Mouse (Mus musculus) T-helper 1 cell (primary cell): ENCODE data around the gene Myl12a.

Experiments
- in situ Hi-C: fragments of 300-600 bp; cut with MboI, MseI; formaldehyde crosslinking; loops from one replicate; pipeline ENCODE4 v1.15.1; 2025; ENCODE audit warnings: high pct_unique_total_duplicates

Gene Myl12a

DNA sequence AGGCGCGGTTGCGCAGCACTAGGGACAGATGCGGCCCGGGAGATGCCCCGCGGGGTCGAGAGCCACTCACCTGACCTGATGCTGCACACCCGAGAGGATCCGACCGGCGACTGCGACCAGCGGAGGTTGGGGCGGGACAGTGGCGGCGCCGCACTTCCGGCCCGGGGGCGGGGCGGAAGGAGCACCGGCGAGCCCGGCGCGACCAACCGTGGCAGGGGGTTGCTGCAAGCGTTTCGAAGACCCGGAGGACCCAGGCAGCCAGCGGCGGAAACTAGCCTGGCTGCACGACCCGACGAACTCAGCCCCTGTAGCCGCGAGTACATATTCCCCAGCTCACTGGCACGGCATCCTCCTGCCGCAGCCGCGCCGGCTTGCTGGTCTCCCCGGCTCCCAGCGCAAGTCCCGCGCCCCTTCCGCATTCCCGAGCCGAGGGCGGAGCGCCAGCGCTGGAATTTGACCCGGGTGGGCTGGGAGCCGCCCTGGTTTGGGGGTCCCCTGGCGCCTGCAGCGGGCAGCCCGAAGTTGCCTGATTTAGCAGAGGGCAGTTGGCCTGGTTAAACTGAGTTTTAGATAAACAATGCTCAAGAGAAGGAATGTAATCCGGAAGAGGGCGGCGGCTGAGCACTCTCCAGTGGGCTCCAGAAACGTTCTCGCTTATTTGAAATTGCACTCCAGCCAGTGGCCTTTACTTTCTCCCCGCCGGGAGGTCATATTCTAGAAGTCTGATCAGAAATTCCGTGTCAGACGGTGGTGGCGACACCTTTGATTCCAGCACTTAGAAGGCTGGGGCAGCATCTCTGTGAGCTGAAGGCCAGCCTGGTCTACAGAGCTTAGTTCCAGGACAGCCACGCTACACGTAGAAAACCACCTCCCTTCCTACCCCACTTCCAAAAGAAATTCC, 12.0 kb downstream of the Myl12a start:
- in situ Hi-C loops, result loop anchor here (10.0 to 25.0 kb wide), 2 partner anchors 494 to 1847 kb away; partner anchors contain the start of gene Ypel5

DNA sequence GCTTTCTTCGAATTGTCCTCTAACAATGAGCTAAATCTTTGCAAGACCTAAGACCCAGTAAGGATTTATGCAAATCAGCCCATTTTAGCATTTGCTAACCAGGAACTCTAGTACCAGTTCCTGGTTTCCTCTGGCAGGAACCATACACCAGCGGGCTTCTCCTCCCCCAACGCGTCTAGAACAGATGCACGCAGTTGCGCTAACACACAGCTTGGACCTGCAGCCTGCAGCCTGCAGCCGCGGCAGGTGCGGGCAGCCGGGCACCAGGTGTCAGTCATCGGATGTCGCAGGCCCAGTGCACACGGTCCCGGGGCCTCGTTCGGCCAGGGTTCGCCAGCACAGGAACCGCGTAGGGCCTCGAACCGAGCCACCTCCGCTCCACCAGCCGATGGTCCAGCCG, 12.7 kb downstream of the Myl12a start:
- in situ Hi-C loops, result loop anchor here (5.0 to 25.0 kb wide), 4 partner anchors 138 to 1847 kb away; partner anchors contain the start of genes Tgif1 and Ypel5

DNA sequence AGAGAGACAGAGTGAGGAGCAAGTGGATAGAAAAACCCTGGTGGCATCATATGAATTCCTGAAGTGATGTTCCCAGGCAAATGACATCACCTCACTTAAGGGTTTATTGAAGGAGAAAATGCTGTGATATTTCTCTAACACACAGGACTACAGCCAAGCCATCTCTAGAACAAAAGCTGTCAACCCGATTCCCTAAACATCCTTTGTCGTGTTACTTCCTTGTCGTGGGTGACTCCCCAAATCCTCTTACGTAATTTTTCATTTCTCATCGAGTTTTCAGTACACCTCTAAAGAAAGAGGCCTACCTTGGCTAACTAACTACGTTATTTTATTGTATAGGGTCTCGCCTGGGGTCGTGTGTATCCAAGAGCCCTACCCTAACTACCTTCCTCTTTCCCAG, 13.2 kb downstream of the Myl12a start:
- in situ Hi-C loops, result loop anchor here (5.0 to 25.0 kb wide), 3 partner anchors 137 to 1848 kb away; partner anchors contain the start of genes Tgif1 and Ypel5

DNA sequence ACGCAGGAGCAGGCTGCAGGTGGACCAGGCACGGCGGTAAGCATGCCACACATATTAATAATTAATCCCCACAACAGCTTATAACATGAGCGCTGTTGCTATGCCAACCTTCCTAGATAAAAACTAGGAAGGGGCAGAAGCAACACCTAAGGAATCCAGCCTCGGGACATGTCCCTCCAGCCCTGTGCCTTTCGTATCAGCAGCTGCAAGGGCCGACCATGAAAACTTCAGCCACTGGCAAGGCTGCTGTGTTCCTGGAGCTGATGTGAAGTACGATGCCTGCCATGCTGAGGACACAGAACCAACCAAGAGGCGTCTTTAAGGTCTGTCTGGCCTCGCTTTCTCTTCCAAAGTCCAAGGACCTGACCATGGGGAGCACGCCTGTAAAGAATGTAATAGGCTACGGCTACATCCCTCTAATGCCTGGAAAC, 14.3 kb downstream of the Myl12a start:
- in situ Hi-C loops, result loop anchor here (5.0 to 25.0 kb wide), 3 partner anchors 136 to 1849 kb away; partner anchors contain the start of genes Tgif1 and Ypel5

DNA sequence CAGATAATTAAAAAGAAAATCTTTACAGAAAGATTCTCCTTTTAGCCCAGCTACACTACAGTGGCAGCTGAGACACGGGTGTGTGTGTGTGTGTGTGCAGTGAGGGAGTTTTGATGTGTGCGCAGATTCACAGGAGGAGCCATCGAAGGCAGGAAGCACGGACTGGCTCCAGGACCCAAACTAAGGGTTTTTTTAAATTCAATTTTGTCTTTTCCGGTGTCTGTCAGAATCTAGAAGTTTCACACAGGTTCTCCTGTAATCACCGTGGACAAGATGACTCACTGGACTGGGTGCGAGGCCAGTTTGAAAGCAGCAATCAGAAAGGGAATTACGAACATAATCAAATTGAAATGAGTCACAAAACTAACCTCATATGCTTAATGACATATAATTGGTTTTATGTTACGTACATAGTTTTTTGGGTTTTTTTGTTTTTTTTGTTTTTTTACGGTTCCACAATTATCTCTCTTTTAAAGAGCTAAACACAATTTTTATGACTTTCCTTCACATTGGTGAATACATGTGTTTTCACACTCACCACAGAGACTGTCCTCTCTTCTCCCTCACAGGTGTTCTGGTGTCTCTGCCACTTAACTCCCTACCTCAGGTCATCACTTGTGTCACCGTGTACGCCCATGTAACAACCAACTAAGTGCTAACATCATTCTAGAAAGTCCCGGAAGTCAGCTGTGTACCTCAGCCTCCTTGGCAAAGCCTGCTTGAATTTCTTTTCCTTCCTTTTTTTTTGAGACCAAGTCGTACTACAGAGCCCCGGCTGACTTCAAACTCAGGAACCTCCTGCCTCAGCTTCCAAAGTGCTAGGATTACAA, 15.6 kb downstream of the Myl12a start:
- in situ Hi-C loops, result loop anchor here (5.0 to 25.0 kb wide), 3 partner anchors 135 to 1850 kb away; partner anchors contain the start of genes Tgif1 and Ypel5

DNA sequence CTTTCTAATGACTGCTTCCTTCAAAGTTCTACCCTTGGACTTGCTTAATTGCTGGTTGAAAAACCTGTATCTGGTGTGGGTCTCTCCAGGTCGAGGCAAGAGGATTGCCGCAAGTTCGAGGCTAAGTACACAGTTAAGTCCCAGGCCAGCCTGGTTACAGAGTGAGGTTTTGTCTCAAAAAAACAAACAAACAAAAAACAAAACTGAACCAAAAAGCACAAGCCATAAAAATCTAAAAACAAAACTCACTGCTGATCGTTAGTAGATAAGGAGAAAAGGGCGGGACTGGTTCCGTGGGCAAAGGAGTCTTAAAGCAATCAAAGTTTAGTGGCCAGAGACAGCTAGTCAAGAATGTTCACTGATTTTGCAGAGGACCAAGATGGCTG, 16.3 kb downstream of the Myl12a start:
- in situ Hi-C loops, result loop anchor here (5.0 to 25.0 kb wide), 3 partner anchors 134 to 1851 kb away; partner anchors contain the start of genes Tgif1 and Ypel5

DNA sequence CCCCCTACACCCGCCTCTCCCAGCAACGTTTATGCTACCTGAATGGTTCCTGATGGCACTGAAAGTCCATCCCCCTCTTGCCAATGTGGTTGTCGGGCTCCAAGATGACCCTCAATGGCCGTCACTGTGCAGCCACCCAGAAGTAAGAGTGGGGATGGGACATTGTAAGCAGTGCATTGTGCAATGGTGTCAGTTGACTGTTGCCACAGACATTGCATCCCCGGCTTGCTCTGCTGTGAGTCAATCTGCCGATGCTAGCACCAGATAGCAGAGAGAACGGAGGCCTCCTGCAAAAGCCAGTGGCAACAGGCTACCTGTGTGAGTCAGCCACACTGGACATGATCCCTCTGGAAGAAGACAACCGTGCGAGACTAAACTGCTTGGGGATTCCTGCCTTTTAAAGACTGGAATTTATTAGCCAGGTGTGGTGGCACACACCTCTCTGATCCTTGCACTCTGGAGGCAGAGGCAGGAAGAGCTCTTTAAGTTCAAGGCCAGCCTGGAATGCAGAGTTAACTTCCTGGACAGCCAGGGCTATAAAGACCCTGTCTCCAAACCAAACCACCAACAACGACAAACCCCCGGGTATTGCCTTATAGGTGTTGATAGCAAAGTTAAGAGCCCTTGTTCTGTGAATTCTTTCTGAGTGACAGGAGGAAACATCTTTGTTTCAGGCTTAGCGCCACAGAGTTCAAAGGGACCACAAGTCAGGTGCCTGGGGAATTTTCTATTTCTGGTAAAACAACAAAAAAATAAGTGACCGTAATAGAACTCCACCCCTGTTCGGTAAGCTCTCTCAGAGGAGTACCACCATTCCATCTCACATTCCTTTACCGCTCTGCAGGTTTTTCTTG, 16.9 kb downstream of the Myl12a start:
- in situ Hi-C loops, result loop anchor here (5.0 to 25.0 kb wide), 3 partner anchors 133 to 1852 kb away; partner anchors contain the start of genes Tgif1 and Ypel5

DNA sequence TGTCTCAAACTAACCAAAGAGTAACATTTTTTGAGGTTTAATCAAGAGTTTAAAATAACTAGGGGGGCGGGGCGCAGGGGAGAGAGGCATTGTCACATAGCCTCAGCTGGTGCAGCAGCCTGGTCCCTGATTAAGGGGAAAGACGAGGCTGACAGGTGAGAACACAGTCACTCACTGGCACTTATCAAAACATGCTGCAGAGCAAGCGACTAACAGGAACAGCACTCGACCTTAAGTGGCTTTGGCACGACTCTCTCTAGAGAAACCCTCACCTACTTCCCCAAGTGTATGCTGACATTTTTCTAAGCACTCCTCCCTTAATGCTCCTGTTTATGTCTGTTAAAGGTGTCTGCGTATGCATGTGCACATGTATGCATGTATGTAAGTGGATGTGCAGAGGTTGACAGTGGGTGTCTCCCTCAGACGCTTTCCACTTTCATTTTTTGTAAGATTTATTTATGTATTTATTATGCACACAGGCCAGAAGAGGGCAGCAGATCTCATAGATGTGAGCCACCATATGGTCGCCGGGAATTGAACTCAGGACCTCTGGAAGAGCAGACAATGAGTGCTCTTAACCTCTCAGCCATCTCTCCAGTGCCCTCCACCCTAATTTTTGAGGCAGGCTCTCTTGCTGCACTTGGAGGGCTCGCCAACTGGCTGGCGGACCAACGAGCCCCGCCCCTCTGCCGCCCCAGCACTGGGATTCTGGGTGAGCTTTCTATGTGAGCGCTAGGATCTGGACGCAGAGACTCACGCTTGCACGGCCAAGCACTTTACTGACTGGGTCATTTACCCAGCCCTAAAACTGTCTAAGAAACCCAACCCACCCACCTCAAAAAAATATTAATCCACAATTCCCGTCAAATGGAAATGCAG, 23.1 kb downstream of the Myl12a start:
- in situ Hi-C loops, result loop anchor here (5.0 to 25.0 kb wide), 3 partner anchors 215 to 1858 kb away; partner anchors contain the start of gene Ypel5

DNA sequence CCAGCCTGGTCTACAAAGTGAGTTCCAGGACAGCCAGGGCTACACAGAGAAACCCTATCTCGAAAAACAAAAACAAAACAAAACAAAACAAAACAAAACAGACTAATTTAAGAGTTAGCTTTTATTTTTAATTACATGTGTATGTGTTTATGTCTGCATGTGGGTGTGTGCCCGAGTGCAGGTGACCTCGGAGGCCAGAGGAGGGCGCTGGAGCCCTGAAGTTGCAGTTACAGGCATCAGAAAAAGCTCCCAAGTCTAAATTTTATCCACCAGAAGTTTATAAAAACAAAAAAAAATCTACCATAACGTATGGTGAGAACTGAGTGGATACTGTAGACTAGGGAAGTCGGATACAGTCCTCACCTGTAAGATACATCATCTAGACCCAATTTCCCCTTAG, 24.9 kb downstream of the Myl12a start:
- in situ Hi-C loops, result loop anchor here (25.0 kb wide), 1 partner anchor 1860 kb away; the partner anchor contains the start of gene Ypel5

DNA sequence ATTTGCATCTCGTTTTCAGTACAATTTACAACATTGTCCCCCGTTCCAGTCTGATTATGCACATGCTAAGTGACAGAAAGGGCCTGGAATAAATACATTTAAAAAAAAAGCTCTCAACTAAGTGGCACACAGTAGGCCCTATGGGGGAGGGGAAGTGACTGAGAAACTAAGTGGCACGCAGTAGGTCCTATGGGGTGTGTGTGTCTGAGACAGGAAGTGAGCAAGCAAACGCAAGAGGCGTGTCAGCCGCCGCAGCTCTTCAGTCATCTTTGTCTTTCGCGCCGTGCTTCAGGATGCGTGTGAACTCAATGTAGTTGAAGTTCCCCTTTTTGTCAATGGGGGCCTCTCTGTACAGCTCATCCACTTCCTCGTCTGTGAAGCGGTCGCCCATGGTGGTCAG, 28.6 kb downstream of the Myl12a start:
- in situ Hi-C loops, result loop anchor here (25.0 kb wide), 1 partner anchor 1587 kb away; the partner anchor contains the start of gene Zbtb14

DNA sequence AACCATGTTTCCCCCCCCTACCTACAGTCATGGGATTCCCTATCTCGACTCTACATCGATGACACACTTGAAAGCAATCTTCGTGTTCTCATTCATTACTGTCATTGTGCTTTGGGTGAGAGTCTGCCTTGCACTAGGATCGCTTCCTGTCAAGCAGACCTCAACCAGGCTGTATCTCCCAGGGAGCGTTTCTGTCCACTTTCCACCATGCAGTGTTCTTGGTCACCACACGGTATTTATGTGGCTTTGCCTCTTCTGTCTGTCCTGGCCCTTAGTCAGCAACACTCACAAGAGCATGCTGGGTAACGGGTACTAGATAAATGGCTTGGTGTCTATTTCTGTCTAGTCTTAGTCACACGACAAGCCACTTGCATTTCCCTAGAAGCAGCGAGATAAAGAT, 29.3 kb downstream of the Myl12a start:
- in situ Hi-C loops, result loop anchor here (25.0 kb wide), 1 partner anchor 1586 kb away; the partner anchor contains the start of gene Zbtb14

DNA sequence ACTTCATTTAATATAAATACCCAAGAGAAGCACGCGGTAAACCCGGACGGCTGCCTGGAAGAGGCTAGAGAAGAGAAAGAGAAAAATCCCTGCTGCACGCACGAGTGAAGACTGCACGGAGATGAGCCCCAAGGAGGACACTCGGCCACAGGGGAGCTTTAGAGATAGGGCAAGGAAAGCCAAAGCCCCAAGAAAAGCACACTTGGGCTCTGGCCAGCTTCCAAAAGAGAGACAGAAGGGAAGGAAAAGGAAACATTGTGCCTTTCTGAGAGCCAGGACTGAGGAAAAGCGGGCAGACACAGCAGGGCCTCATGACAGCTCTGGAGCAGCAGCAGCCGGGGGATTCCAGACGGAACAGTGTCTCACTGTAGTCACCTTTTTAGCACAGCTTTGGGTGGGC, 31.5 kb downstream of the Myl12a start:
- in situ Hi-C loops, result loop anchor here (25.0 kb wide), 1 partner anchor 1584 kb away; the partner anchor contains the start of gene Zbtb14

DNA sequence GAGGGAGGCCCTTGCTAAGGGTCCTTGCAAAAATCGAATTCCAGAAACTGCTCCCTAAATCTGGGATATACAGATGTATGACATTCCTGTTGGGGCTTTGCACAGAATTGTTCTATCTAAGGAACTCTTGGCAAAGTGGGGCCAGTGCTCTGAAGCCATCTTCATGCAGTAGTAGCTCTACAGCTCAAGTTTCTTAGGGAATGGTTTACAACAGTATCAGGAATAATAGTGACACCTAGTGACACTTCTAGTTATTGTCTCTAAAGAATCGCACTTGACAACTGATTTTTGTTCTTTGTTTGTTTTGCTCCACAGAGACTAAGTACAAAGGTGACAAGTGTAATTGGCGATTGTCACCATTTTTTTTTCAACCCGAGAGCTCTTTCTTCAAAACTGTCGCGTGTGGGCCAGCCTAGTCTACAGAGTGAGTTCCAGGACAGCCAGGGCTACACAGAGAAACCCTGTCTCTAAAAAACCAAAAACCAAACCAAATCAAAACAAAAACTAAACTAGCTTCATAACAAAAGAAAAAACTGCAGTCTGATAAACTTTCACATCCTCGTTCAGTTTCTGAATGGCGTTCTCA, 34.0 kb downstream of the Myl12a start:
- in situ Hi-C loops, result loop anchor here (5.0 to 25.0 kb wide), 2 partner anchors 34 to 1581 kb away; partner anchors contain the start of genes Myl12a, Myom1 and Zbtb14

DNA sequence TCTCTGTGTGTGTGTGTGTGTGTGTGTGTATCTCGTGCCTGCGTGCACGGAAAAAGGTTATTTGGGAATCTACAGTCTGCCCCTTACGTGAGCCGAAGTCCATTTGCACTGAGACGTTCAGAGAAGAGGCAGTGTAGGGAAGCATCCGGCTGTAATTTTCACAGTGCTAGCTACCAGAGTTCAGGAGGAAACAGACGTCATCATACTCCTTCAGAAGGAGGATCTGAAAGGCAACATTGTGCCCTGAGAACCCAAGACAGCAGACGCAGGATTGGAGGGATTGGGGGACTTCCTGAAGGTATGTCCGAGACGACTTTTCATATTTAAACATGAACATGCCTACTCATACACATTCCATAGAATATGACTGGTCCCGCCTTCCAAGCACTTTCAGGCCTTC, 35.0 kb downstream of the Myl12a start:
- in situ Hi-C loops, result loop anchor here (5.0 to 25.0 kb wide), 2 partner anchors 35 to 1580 kb away; partner anchors contain the start of genes Myl12a, Myom1 and Zbtb14

DNA sequence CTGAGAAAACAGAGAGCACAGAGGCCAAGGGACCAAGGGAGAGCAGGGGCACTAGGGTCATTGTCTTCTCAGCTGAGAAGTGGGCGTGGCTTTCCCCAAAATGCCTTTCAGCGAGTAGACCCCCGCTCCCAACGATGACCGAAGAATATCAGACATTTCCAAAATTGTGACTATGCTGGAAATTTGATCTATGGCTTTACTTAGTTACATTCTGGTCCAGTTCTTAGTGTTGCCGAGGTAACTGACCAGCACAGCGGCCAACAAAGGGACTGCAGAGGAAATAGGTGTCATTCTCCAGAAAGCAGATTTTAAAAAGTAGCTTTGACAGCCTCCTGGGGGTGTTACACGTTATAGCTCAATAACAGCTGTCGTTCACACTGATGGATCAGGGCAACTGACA, 35.5 kb downstream of the Myl12a start:
- in situ Hi-C loops, result loop anchor here (5.0 to 25.0 kb wide), 2 partner anchors 35 to 1580 kb away; partner anchors contain the start of genes Myl12a, Myom1 and Zbtb14

DNA sequence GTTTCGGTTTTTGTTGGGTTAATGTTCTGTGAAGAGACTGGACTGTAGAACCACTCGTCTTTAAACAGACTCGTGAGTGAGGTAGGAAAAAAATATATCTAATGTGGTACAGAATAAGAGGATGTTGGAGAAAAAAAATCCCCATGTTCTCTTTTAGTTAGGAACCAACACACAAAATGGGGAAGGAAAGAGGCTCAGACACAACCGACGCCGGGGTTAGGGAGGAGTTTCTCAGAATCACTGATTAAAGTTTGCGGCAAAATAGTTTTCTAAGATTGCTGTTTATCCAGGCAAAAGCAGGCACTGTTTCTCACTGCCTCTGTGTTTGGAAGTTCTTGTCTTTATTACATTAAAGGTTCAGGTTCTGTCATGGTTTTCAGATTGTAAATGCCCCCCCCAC, 36.6 kb downstream of the Myl12a start:
- in situ Hi-C loops, result loop anchor here (5.0 to 25.0 kb wide), 2 partner anchors 36 to 1579 kb away; partner anchors contain the start of genes Myl12a, Myom1 and Zbtb14

DNA sequence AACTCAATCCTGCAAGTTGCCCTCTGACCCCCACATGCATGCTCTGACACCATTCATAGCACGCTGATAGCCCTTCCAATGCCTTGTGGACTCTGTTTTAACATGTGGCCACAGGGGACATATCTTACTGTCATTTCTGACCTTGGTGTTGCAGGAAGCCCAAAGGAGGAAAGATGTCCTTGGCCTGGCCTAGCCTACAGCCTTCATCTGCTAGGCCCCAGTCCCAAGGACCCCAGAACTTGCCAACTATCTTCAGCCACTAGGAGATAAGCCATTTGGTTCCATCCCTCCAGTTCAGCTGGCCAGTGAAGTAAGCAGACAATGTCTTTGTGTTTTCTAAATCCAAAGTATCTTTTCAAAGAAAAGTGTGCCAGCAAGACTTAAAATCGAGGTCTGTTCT, 37.4 kb downstream of the Myl12a start:
- in situ Hi-C loops, result loop anchor here (5.0 to 25.0 kb wide), 2 partner anchors 37 to 1578 kb away; partner anchors contain the start of genes Myl12a, Myom1 and Zbtb14

DNA sequence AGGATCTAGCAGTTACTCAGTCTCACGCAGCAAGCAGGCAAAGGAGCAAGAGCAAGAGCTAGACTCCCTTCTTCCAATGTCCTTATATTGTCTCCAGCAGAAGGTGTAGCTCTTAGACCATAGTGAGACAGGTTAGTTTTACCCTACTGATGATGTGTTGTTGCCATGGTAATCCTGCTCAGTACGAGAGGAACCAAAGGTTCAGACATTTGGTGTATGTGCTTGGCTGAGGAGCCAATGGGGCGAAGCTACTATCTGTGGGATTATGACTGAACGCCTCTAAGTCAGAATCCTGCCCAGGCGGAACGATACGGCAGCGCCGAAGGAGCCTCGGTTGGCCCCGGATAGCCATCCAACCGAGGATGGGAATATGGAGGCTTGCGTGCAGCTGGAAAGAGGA, 39.1 kb downstream of the Myl12a start:
- in situ Hi-C loops, result loop anchor here (25.0 kb wide), 1 partner anchor 1576 kb away; the partner anchor contains the start of gene Zbtb14
